Mouse (Mus musculus): Measurements from ENCODE around the gene Wipi2.

GRCm38 (mm10) chr5:142608989-142609325 is 18.5 kb upstream of the Wipi2 start:
- TF ChIP-seq POLR2A (IDR thresholded peaks at IDR 0.05; ENCODE audit: borderline replicate concordance, control insufficient read depth, low read depth, low read length) (no peak), CTCF (IDR thresholded peaks at IDR 0.05; ENCODE audit: control insufficient read depth, insufficient read depth, low read length) (no peak)
